Mouse (Mus musculus) gastrocnemius, postnatal 14 days (tissue): ENCODE measurements around the gene Zfp335. TPM values are rescaled to one million over a fixed set of nuclear protein-coding genes. Genes with fewer than 3 reads are reported as not detected.

Experiments
- DNase-seq: peaks from one replicate; pipeline ENCODE4 v3.0.0; 2021; ENCODE audit warnings: mixed read lengths
- intact Hi-C: fragments of 180-260 bp; cut with DNase I; formaldehyde crosslinking; loops from one replicate; pipeline ENCODE4 v1.15.1; 2025; ENCODE audit warnings: low total_unique reads
- total RNA-seq, 2 experiments: library from RNA; stranded (reverse); gene quantifications; 2 replicates each; pipeline ENCODE4 v1.2.3; 2021

Gene Zfp335
- total RNA-seq, 2 experiments from 2014 or later, result 8.4 TPM

- intact Hi-C loops, result loop anchor here (10.0 kb wide), 1 partner anchor 65 kb away; the partner anchor contains the start of genes Ctsa and Neurl2
- DNase-seq, result no peak
Measured at GRCm38 (mm10) chr2:164899723-164900459, 11.7 kb downstream of the Zfp335 start.

DNA sequence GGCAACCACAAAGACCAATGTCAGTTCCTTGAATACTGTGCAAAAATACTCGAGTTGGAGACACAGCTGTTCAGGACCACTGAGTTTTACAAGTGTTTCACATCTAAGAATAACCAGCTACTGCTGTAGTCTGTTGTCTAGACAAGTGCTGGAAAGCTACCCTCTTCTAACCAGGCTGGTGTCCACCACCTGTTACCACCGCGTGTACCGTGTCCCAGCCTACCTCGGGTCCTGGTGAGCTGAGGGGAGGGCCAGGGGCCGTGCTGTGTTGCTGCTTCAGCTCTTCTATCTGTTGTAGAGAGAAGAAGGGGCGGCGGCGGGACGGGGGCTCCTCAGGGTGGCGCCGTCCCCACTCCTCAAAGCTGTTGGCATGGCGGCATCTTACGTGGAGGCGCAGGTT, 12.5 kb downstream of the Zfp335 start:
- DNase-seq, result no peak
- intact Hi-C loops, result loop anchor here (10.0 kb wide), 1 partner anchor 64 kb away; the partner anchor contains the start of genes Ctsa and Neurl2

DNA sequence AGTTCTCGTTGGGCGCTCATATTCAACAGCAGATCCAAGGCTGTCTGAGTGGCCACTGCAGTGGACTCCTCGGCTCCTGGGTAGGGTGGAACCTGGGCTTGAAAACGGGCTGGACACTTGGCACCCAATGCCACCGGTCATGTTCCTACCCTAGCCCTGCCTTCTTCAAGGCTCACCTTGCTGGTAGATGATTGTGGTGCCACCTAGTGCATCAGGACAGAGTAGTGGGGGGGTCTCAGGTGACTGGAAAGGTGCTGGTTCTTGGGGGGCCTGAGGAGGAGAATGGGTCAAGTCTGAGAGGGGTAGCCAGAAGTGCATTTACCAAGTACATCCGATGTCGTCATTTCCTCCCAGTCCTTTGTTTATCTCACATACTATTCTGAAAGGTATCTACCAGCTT, 13.5 kb downstream of the Zfp335 start:
- no peak for DNase-seq
- intact Hi-C loops, result loop anchor here (10.0 kb wide), 1 partner anchor 63 kb away; the partner anchor contains the start of genes Ctsa and Neurl2

DNA sequence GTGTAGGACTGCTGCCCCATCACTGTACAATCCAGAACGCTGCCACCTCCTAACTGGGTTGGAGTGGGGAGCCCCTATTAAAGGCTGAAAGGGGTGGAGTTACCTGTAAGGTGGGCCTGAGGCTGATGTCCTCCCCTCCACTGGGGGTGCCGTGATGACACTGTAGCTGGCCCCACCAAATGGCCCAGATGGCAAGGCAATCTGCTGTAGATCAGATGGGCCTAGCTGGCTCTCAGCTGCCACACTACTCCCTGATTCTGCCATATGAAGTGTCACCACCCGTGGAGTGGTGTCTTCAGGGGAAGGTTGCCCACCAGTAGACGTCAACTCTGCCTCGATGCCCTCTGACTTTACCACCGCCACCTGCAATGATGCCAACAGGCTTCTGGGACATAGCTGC, 15.7 kb downstream of the Zfp335 start:
- no peak for DNase-seq
- intact Hi-C loops, result loop anchor here (10.0 kb wide), 1 partner anchor 61 kb away; the partner anchor contains the start of genes Ctsa and Neurl2

DNA sequence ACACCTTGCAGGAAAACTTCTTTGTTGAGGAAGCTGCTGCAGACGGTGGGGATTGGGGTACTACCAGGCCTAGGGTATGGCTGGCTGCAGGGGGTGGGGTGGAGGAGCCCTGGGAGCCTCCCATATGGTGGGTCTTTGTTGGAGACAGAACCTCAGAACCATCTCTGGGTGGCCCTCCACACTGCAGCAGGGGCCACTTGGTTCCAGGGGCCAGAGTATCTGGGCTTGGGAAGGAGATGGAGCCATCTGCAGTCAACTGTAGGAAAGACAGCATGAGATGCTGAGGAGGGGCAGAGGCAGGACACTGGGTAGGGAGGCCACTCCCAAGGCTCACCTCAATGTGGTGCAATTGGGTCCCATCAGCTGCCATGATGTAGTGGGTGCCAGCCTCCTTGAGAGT, 16.9 kb downstream of the Zfp335 start:
- intact Hi-C loops, result loop anchor here (10.0 kb wide), 1 partner anchor 60 kb away; the partner anchor contains the start of genes Ctsa and Neurl2

GRCm38 (mm10) chr2:164894048-164894447, 17.5 kb downstream of the Zfp335 start:
- DNase-seq, result no peak
- intact Hi-C loops, result loop anchor here (10.0 kb wide), 1 partner anchor 59 kb away; the partner anchor contains the start of genes Ctsa and Neurl2

More for the DNA sequence above, 16.9 kb downstream of the Zfp335 start:
- no peak for DNase-seq

DNA sequence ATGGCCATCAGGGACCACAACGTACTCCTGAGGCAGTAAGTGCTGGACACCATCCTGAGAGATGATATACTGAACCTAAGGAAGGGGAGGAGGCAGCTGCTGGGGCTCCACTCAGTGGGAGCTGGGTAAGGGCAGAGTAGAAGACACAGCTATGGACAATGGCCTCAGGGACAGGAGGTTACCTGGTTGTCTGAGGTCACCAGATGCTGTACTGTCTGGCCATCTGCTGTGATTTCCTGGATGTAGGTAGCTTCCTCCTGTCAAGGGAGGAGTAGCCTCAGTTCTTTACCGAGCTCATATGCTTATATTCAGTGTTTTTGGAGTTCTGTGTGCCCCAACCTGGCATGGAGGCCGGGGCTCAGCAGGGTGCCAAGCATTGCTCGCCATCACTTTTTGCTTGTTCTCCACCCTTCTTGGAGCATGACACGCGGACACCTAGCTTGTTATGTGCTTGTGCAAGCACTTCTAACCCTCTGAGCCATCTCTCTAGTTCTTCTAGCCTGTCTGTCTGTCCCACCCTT, 18.8 kb downstream of the Zfp335 start:
- intact Hi-C loops, result loop anchor here (10.0 kb wide), 1 partner anchor 58 kb away; the partner anchor contains the start of genes Ctsa and Neurl2
- DNase-seq, result no peak

DNA sequence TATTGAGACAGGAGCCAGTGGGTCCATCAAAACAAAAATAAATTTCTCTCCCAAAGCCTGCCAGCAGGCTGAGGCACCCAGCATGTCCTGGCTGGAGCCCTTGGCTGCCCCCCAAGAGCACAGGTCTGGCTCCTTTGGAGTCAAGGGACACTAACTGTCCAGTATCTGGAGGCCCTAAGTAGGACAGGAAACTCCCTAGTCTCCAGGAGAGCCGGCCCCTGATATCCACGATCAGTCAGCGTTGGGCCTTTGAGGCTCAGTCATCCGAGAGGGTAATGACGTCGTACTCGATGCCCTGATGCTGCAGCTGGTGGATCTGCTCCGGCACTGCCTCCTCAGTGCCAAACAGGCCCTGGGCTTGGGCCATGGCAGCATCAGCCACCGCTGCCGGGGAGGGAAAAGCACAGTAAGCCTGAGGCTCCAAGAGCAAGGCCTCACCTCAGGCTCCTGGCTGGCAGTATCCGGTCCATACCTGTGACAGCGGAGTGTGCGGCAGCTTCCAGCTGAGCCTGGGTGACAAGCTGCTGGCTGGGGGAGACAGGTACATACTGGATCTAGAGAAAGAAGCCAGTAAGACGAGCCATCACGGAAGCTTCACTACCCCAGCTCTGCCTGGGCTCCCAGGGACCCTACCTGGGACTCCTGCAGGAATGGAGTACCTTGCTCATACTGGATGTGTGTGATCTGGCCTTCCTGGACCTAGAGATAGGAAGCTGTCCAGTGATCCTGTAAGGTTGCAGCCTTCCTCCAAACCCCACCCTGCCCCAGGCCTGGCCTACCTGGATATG, 19.5 kb downstream of the Zfp335 start:
- DNase-seq, result peak; percentile 66
- intact Hi-C loops, result loop anchor here (10.0 kb wide), 1 partner anchor 57 kb away; the partner anchor contains the start of genes Ctsa and Neurl2

GRCm38 (mm10) chr2:164891056-164891834, 20.3 kb downstream of the Zfp335 start:
- DNase-seq, result no peak
- intact Hi-C loops, result loop anchor here (10.0 kb wide), 1 partner anchor 56 kb away; the partner anchor contains the start of genes Ctsa and Neurl2

DNA sequence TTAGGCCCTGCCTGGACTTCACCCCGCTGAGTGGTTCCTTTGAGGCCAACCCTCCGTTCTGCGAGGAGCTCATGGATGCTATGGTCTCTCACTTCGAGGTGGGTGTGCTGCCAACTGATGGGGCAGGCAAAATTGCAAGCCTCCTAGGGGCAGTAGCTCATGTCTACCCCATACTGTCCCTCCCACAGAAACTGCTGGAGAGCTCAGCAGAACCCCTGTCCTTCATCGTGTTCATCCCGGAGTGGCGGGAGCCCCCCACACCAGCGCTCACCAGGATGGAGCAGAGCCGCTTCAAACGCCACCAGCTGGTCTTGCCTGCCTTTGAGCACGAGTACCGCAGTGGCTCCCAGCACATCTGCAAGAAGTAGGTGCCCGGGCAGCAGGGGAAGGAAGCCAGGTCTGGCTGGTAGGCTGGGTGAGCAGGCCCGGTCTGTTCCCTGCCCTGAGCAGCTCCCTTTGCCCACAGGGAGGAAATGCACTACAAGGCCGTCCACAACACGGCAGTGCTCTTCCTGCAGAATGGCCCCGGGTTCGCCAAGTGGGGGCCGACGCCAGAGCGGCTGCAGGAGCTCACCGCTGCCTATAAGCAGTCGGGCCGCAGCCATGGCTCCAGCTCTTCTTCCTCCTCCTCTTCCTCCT, 21.0 kb downstream of the Zfp335 start:
- intact Hi-C loops, result loop anchor here (10.0 kb wide), 1 partner anchor 56 kb away; the partner anchor contains the start of genes Ctsa and Neurl2
- DNase-seq, result no peak

DNA sequence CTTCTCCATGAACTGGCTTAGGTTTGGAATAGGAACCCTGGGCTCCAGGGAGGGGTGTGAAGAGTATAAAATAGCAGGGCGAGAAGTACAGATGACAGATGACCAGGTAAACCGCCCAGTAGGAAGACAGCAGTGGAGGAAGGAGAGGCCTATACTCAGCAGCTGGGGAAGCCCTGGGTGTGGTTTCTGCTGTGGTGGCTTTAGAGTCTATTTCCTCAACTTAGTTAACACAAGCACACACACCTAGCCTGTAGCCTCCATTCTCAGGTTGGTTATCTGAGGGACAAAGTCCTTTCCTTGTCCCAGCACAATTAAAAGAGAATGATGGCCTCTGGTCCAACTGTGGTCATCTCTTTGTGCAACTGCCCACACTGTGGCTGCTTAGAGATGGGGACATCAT, 21.6 kb downstream of the Zfp335 start:
- intact Hi-C loops, result loop anchor here (10.0 kb wide), 1 partner anchor 55 kb away; the partner anchor contains the start of genes Ctsa and Neurl2
- DNase-seq, result no peak

GRCm38 (mm10) chr2:164888996-164889395, 22.6 kb downstream of the Zfp335 start:
- intact Hi-C loops, result no loop called here
- no peak for DNase-seq

GRCm38 (mm10) chr2:164886617-164887016, 24.9 kb downstream of the Zfp335 start:
- intact Hi-C loops, result no loop called here
- DNase-seq, result no peak

- intact Hi-C loops, result no loop called here
- peak; percentile 80 for DNase-seq
Measured at GRCm38 (mm10) chr2:164885788-164886187, 25.8 kb downstream of the Zfp335 start.

GRCm38 (mm10) chr2:164882619-164883018, 28.9 kb downstream of the Zfp335 start:
- intact Hi-C loops, result no loop called here
- DNase-seq, result no peak

- intact Hi-C loops, result no loop called here
- DNase-seq, result peak; percentile 93
Measured at GRCm38 (mm10) chr2:164879568-164880277, 31.8 kb downstream of the Zfp335 start.

DNA sequence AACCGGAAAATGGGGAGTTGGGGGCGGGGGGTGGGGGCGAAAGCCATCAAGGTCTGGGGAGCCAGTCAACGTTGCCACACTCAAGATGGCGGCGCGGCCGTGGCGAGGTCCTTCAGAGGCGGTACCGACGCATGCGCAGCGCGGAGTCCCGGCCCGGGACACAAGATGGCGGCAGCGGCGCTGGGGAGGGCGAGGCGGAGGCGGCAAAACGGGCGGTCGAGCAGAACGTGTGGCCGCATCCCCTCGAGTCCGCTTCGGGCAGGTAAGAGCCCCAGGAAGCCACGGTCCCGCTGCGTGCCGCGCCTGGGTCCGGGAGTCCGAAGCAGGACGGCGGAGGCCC, 32.4 kb downstream of the Zfp335 start, which contains the start of gene Pcif1:
Gene Pcif1 (plus strand): TSS at position 77 of the 340 bp plus-strand sequence.
- intact Hi-C loops, result no loop called here
- DNase-seq, result peak; percentile 91
